ENCODE assay signal across 8 mouse cellular contexts in genomic region chr14:49171286-49171685, GRCm38 (mm10). TPM values are rescaled to one million over a fixed set of nuclear protein-coding genes. Genes with fewer than 3 reads are reported as not detected.
DNase-seq lines count a peak whose midpoint lies in the region; ATAC-seq and TF ChIP-seq lines count a peak whose summit lies in the region.

No protein-coding gene starts in this region.

- H3K9ac ChIP-seq in CH12.LX (ENCODE audit: insufficient read depth, low read depth), result peak overlapping the region; percentile 76
- H3K9ac ChIP-seq in forebrain, embryonic 13.5 days, result 0 out of 2 replicates have a peak overlapping the region, but pooled peaks have one; percentile 98
- H3K9ac ChIP-seq in limb, embryonic 12.5 days (replicated peaks), result peak overlapping the region; percentile 97

- H3K4me1 ChIP-seq in CH12.LX (ENCODE audit: control insufficient read depth in 1 of 2, insufficient read depth in 2 of 2), result peaks cover 3 to 29% of the 10 kb centered on the region in 2 experiments; a peak in 2 of 4 replicates
- H3K4me1 ChIP-seq in forebrain, embryonic 13.5 days, result peaks cover 21% of the 10 kb centered on the region
- peaks cover 20% of the 10 kb centered on the region for H3K4me1 ChIP-seq in limb, embryonic 12.5 days (replicated peaks)
- peaks cover 8% of the 10 kb centered on the region; the same call in 1 of the 2 replicates for H3K4me1 ChIP-seq in small intestine, adult 2 months (ENCODE audit: control insufficient read depth, insufficient read depth, insufficient read length, low read length)

- peak overlapping the region; percentile 84 for H3K27ac ChIP-seq in gastrocnemius, adult 2 months
- H3K27ac ChIP-seq in CH12.LX (ENCODE audit: insufficient read depth, low read depth), result no peak overlapping the region
- no peak overlapping the region for H3K27ac ChIP-seq in forebrain, embryonic 13.5 days
- H3K27ac ChIP-seq in limb, embryonic 12.5 days, result peak overlapping the region; percentile 81; the same call in 1 of the 2 replicates
- peak overlapping the region; percentile 97 for H3K27ac ChIP-seq in small intestine, adult 2 months (ENCODE audit: insufficient read depth, low read depth, low read length)

- peak overlapping the region; percentile 75 for H3K4me3 ChIP-seq in gastrocnemius, adult 2 months
- peak overlapping the region; percentile 69 to 90 (median 77) for H3K4me3 ChIP-seq in CH12.LX (replicated peaks in 1 of 3; ENCODE audit: low read depth in 2 of 3, low read length in 2 of 3, poor library complexity in 1 of 3)
- H3K4me3 ChIP-seq in forebrain, embryonic 13.5 days, result peak overlapping the region; percentile 95
- peak overlapping the region; percentile 99 for H3K4me3 ChIP-seq in limb, embryonic 12.5 days (replicated peaks)
- peak overlapping the region; percentile 99 for H3K4me3 ChIP-seq in small intestine, adult 2 months (ENCODE audit: low read depth, low read length)

- dilution Hi-C loops in CH12.LX (cut with MboI; ENCODE audit: extremely low pct_ligation_motif_present, extremely low pct_unique_long_range_greater_than_20kb, low sequenced_read_pairs), result no loop called here

- TF ChIP-seq RAD21 in CH12.LX (IDR thresholded peaks at IDR 0.05; ENCODE audit: low read depth, low read length), result no peak

- intact Hi-C loops in gastrocnemius, adult 2 months (cut with DNase I), result loop anchor here (5.0 kb wide), 2 partner anchors 104 to 724 kb away; partner anchors contain the start of genes Ap5m1, Exoc5 and Tmem260

- H3K4me2 ChIP-seq in CH12.LX (ENCODE audit: insufficient read depth, low read depth, poor library complexity, severe bottlenecking), result peak overlapping the region; percentile 89
- peak overlapping the region; percentile 92 for H3K4me2 ChIP-seq in forebrain, embryonic 13.5 days
- H3K4me2 ChIP-seq in limb, embryonic 12.5 days, result peak overlapping the region; percentile 90

- peaks cover 26% of the 10 kb centered on the region for H3K79me2 ChIP-seq in CH12.LX (replicated peaks; ENCODE audit: control insufficient read depth, extremely low read depth, insufficient read depth, poor library complexity, severe bottlenecking)

- in situ Hi-C loops in CH12.LX (cut with MboI; ENCODE audit: low pct_ligation_motif_present, low pct_unique_long_range_greater_than_20kb, low sequenced_read_pairs), result no loop called here

- H3K9me3 ChIP-seq in CH12.LX (replicated peaks; ENCODE audit: low read length), result no peaks in the 10 kb centered on the region
- H3K9me3 ChIP-seq in forebrain, embryonic 13.5 days (replicated peaks), result no peaks in the 10 kb centered on the region
- no peaks in the 10 kb centered on the region for H3K9me3 ChIP-seq in limb, embryonic 12.5 days

- peak; percentile 17 for ATAC-seq in forebrain, embryonic 13.5 days
- ATAC-seq in limb, embryonic 12.5 days (ENCODE audit: insufficient number of reproducible peaks, insufficient read depth, low FRiP score, low TSS enrichment, low read depth), result no peak; the same call in 1 of the 2 replicates

- peaks cover 3 to 16% of the 10 kb centered on the region in 2 experiments for H3K36me3 ChIP-seq in CH12.LX (replicated peaks in 1 of 2; ENCODE audit: control insufficient read depth in 1 of 2, insufficient read depth in 1 of 2, low read length in 1 of 2)
- H3K36me3 ChIP-seq in forebrain, embryonic 13.5 days (ENCODE audit: poor library complexity, severe bottlenecking), result no peaks in the 10 kb centered on the region
- no peaks in the 10 kb centered on the region for H3K36me3 ChIP-seq in limb, embryonic 12.5 days
- 0 out of 2 replicates have a peak, but pooled peaks cover 1% of the 10 kb centered on the region for H3K36me3 ChIP-seq in small intestine, adult 2 months (ENCODE audit: control insufficient read depth, insufficient read depth, low read length)

- no peaks in the 10 kb centered on the region for H3K27me3 ChIP-seq in CH12.LX (replicated peaks)
- no peaks in the 10 kb centered on the region for H3K27me3 ChIP-seq in forebrain, embryonic 13.5 days
- H3K27me3 ChIP-seq in limb, embryonic 12.5 days, result no peaks in the 10 kb centered on the region
- no peaks in the 10 kb centered on the region for H3K27me3 ChIP-seq in small intestine, adult 2 months (ENCODE audit: control insufficient read depth, insufficient read depth, low read length)

- 25% methylated on average over 8 of the region's 8 CpGs for WGBS in forebrain, embryonic 13.5 days
- WGBS in limb, embryonic 12.5 days, result 25% methylated on average over 8 of the region's 8 CpGs
- WGBS in small intestine, adult 2 months, result 6% methylated on average over 8 of the region's 8 CpGs

- no peak for DNase-seq in gastrocnemius, adult 2 months
- DNase-seq in gastrocnemius, adult 8-10 months (ENCODE audit: low spot score in 2 of 2), result no peak
- DNase-seq in CH12.LX (ENCODE audit: extremely low read depth), result peak; percentile 24
- DNase-seq in frontal cortex, postnatal 25 days (ENCODE audit: low spot score in 2 of 2), result no peak
- no peak for DNase-seq in layer of hippocampus, adult 9-10 months (ENCODE audit: low spot score)

- no peak for TF ChIP-seq POLR2A in CH12.LX (IDR thresholded peaks at IDR 0.05; ENCODE audit: low read depth, low read length)
- no peak for TF ChIP-seq POLR2A in small intestine, adult 2 months (IDR thresholded peaks at IDR 0.05; ENCODE audit: low read depth, low read length)

- no peak for TF ChIP-seq CTCF in gastrocnemius, adult 2 months (IDR thresholded peaks at IDR 0.05)
- TF ChIP-seq CTCF in CH12.LX (conservative IDR thresholded peaks at IDR 0.05 in 1 of 2, IDR thresholded peaks at IDR 0.05 in 1 of 2; ENCODE audit: low read depth in 2 of 2, low read length in 2 of 2), result no peak
- TF ChIP-seq CTCF in small intestine, adult 2 months (IDR thresholded peaks at IDR 0.05; ENCODE audit: extremely low read depth, insufficient read length, insufficient replicate concordance, low read depth, low read length), result no peak

- no peak for TF ChIP-seq EP300 in CH12.LX (IDR thresholded peaks at IDR 0.05; ENCODE audit: low read length)

TF ChIP-seq in CH12.LX, 34 proteins besides CTCF, POLR2A, EP300 and RAD21:
- TF ChIP-seq MAZ (IDR thresholded peaks at IDR 0.05; ENCODE audit: low read depth, low read length) (no peak), MAFK (IDR thresholded peaks at IDR 0.05; ENCODE audit: insufficient replicate concordance, low read length) (peak; percentile 65; the same call in 1 of the 2 replicates)

RNA-seq across cellular contexts. Expression of gene Naa30, which starts 0.7 kb away (rescaled TPM):
- total RNA-seq in gastrocnemius, adult 2 months (2021), result 10 to 100 TPM; 17.3 to 23.6 TPM
- total RNA-seq in gastrocnemius, adult 8-10 months (2022), result 10 to 100 TPM; 16.5 to 22.7 (median 17.6) TPM
- total RNA-seq in CH12.LX (2012; rRNA removed) (13.5 and 15.2 TPM in 2 replicates), CH12.LX (2014; rRNA removed) (26.5 and 31.4 TPM in 2 replicates)
- polyA plus RNA-seq in CH12.LX (2012; ENCODE audit: insufficient read length, low read depth), result 23.5 and 25.6 TPM in 2 replicates
- polyA plus RNA-seq in forebrain, embryonic 13.5 days (2015; fragmentation: Nextera tagmentation; extraction: Ambion mirVana), result 11.3 and 11.5 TPM in 2 replicates
- 17.9 and 19.1 TPM in 2 replicates for polyA plus RNA-seq in limb, embryonic 12.5 days (2016; fragmentation: Nextera tagmentation; extraction: Ambion mirVana)
- polyA plus RNA-seq in small intestine, adult 2 months (2012; rRNA removed), result 1.9 and 3.7 TPM in 2 replicates

Comparison
In these comparisons a context has a peak if more than half of its experiments do, and no peak if none do; other contexts are left out.
1. H3K27ac ChIP-seq: peak in gastrocnemius, adult 2 months (single experiment), limb, embryonic 12.5 days (single experiment) and small intestine, adult 2 months (single experiment); none in CH12.LX (single experiment) and forebrain, embryonic 13.5 days (single experiment).
2. Peak in every context shown above with its lines, with median percentiles within 50 percentile points of each other: H3K4me3 ChIP-seq, H3K4me2 ChIP-seq and H3K9ac ChIP-seq.